Mouse (Mus musculus) thymus, adult 2 months (tissue): ENCODE measurements around the gene Cript. TPM values are rescaled to one million over a fixed set of nuclear protein-coding genes. Genes with fewer than 3 reads are reported as not detected.

Experiments
- DNase-seq: peaks from one replicate; pipeline ENCODE4 v3.0.0; 2021
- H3K27ac ChIP-seq: fragments of 200-500 bp; 2 replicates; pipeline ENCODE4 v1.5.1; 2012; ENCODE audit warnings: low read length, control low read depth; ENCODE audit not compliant: control insufficient read depth, insufficient read depth
- H3K27me3 ChIP-seq: fragments of 200-500 bp; 2 replicates; pipeline ENCODE4 v1.6.1; 2012; ENCODE audit warnings: mild to moderate bottlenecking, low read length, moderate library complexity, mixed read lengths; ENCODE audit not compliant: control insufficient read depth, insufficient read depth
- H3K36me3 ChIP-seq: fragments of 200-500 bp; 2 replicates; pipeline ENCODE4 v1.6.1; 2012; ENCODE audit warnings: mild to moderate bottlenecking, low read length, moderate library complexity; ENCODE audit not compliant: control insufficient read depth, insufficient read depth
- H3K4me1 ChIP-seq: fragments of 200-500 bp; replicated peaks from 2 replicates; pipeline ENCODE4 v1.6.1; 2012; ENCODE audit warnings: low read length; ENCODE audit not compliant: control insufficient read depth, insufficient read depth
- H3K4me3 ChIP-seq: fragments of 200-500 bp; 2 replicates; pipeline ENCODE4 v1.5.1; 2012; ENCODE audit warnings: mild to moderate bottlenecking, low read length, control low read depth, moderate library complexity; ENCODE audit not compliant: control insufficient read depth, insufficient read depth
- CTCF ChIP-seq: fragments of 200-500 bp; IDR thresholded peaks from 2 replicates; pipeline ENCODE4 v1.5.1; 2012; ENCODE audit warnings: mild to moderate bottlenecking, control low read depth, low read length, moderate library complexity, borderline replicate concordance; ENCODE audit not compliant: control insufficient read depth, poor library complexity, insufficient read depth; ENCODE audit errors: extremely low read depth
- POLR2A ChIP-seq: fragments of 200-500 bp; IDR thresholded peaks from 2 replicates; pipeline ENCODE4 v1.6.1; 2012; ENCODE audit warnings: mild to moderate bottlenecking, low read length, control low read depth, moderate library complexity; ENCODE audit not compliant: control insufficient read depth, poor library complexity, insufficient read depth; ENCODE audit errors: extremely low read depth
- WGBS: fragments of 180-500 bp; shearing (Covaris S2); methylation state at CpG from one replicate; pipeline ENCODE4 v1.1.7; 2018; 5-methylcytosine and 5-hydroxymethylcytosine counted together
- polyA plus RNA-seq: library from polyadenylated mRNA; depleted of rRNA; stranded (reverse); fragments of >200 nt; gene quantifications from 2 replicates; pipeline ENCODE4 v1.2.3, GENCODE M21; 2012

Gene Cript
- polyA plus RNA-seq, 1 experiment = 16.8 TPM

DNA sequence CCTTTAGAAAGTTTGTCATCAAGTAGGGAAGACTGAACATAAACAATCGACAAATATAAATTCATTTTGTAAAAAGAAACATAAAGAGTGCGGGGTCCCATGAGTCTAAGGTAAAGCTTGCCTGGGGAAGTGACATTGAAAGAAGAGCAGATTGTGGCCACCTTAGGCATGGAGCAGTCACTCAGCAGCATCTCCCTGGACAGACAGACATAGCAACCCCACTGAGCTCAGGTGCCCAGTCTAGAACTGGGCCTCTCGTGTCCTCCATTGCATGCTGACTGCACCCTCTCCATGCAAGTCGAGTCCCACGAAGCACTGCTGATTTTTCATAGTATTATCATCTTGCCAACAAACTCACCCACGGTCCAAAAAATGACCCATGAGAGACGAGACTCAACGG, 19.4 kb downstream of the Cript start:
- WGBS = 87% methylated on average over 8 of the region's 8 CpGs
- no peaks in the 10 kb centered on the region for H3K36me3 ChIP-seq
- no peak for DNase-seq
- H3K27me3 ChIP-seq = no peaks in the 10 kb centered on the region
- TF ChIP-seq CTCF (no peak), POLR2A (no peak)
- no peak overlapping the region for H3K4me3 ChIP-seq
- no peak overlapping the region for H3K27ac ChIP-seq
- no peaks in the 10 kb centered on the region for H3K4me1 ChIP-seq

DNA sequence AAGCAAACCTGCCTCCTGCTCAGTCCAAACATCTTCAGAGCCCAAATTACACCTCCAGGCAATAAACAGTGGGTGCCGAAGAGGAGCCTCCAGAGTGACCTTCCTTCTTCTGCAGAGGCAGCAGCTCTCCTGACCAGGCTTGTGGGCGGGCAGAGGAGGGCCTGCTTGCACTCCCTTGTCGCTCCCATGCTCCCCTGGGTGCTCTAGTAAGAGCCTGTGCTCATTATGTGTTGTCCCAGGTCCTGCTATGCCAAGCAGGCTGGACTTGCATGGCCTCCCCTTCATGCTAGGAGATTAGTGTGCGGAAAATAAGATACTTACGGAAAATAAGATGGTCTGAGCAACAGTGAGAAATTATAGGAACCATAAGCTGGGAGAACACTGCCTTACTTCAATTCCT, 24.3 kb downstream of the Cript start:
- DNase-seq = no peak
- Histone ChIP-seq H3K27ac (no peak overlapping the region), H3K27me3 (no peaks in the 10 kb centered on the region), H3K36me3 (no peaks in the 10 kb centered on the region), H3K4me3 (no peak overlapping the region), H3K4me1 (no peaks in the 10 kb centered on the region)
- WGBS = 87% methylated on average over 5 of the region's 5 CpGs
- TF ChIP-seq POLR2A (no peak), CTCF (no peak)

DNA sequence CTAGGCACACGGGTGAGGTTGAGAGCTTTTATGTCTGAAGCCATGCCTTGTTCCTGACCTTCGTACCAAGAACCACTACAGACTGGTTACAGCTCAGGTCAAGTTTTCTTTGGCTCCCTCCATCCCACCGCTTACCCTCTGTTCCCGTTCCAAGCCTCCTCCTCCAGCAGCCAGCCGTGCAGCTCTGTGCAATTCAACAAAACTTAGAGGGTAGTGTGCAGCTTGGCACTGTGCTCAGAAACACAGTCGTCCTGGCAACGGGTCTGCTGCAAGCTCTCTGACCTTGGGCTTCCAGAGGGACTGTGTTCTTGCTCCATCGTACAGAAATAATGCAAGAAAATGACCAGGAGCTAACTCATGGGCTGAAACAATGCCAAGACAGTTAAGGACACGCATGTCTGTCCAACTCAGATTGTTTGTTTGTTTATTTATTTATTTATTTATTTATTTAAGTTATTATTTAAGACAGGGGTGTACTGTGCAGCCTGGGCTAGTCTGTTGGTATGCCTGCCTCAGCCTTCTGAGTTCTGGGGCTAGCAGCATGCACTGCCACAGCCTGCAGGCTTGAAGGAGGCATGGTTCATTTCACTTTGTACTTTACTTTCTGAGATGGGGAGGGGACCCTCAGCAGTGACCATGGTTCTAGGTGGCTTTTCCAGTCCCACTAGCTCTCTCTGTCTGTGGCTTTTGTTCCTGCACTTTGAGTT, 25.3 kb downstream of the Cript start:
- 90% methylated on average over 9 of the region's 9 CpGs for WGBS
- H3K4me3 ChIP-seq = no peak overlapping the region
- no peak for TF ChIP-seq CTCF
- TF ChIP-seq POLR2A = no peak
- no peak for DNase-seq
- no peak overlapping the region for H3K27ac ChIP-seq
- H3K36me3 ChIP-seq = no peaks in the 10 kb centered on the region
- H3K4me1 ChIP-seq = no peaks in the 10 kb centered on the region
- H3K27me3 ChIP-seq = no peaks in the 10 kb centered on the region

DNA sequence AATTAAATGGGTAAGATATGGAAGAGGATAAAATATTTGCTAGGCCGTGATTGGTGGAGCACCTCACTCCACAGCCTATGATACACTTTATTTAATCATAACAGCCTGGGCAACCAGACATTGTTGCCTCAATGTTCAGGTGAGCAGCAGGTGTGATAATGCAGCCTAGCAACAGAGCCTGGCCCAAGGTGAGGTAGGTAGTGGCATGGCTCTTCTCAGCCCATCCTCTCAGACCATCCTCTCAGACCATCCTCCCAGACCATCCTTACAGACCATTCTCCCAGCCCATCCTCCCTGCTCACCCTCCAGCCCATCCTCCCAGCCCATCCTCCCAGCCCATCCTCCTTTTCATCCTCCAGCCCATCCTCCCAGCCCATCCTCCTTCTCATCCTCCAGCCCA, 26.3 kb downstream of the Cript start:
- Histone ChIP-seq H3K4me1 (no peaks in the 10 kb centered on the region), H3K4me3 (no peak overlapping the region), H3K27ac (no peak overlapping the region), H3K36me3 (no peaks in the 10 kb centered on the region), H3K27me3 (no peaks in the 10 kb centered on the region)
- DNase-seq = no peak
- WGBS = 90% methylated on average over 1 of the region's 1 CpGs
- no peak for TF ChIP-seq POLR2A
- TF ChIP-seq CTCF = no peak

- H3K4me3 ChIP-seq = no peak overlapping the region
- TF ChIP-seq CTCF (no peak), POLR2A (no peak)
- no peaks in the 10 kb centered on the region for H3K27me3 ChIP-seq
- no peak overlapping the region for H3K27ac ChIP-seq
- no peak for DNase-seq
- WGBS = 97% methylated on average over 1 of the region's 1 CpGs
- no peaks in the 10 kb centered on the region for H3K4me1 ChIP-seq
- H3K36me3 ChIP-seq = no peaks in the 10 kb centered on the region
Observed at GRCm38 (mm10) chr17:87052432-87052831, 27.1 kb downstream of the Cript start.

GRCm38 (mm10) chr17:87053921-87054320, 28.6 kb downstream of the Cript start:
- H3K27me3 ChIP-seq = no peaks in the 10 kb centered on the region
- H3K36me3 ChIP-seq = no peaks in the 10 kb centered on the region
- no peak overlapping the region for H3K27ac ChIP-seq
- no peak overlapping the region for H3K4me3 ChIP-seq
- H3K4me1 ChIP-seq = no peaks in the 10 kb centered on the region
- WGBS = 89% methylated on average over 5 of the region's 5 CpGs
- no peak for DNase-seq
- no peak for TF ChIP-seq CTCF
- TF ChIP-seq POLR2A = no peak

DNA sequence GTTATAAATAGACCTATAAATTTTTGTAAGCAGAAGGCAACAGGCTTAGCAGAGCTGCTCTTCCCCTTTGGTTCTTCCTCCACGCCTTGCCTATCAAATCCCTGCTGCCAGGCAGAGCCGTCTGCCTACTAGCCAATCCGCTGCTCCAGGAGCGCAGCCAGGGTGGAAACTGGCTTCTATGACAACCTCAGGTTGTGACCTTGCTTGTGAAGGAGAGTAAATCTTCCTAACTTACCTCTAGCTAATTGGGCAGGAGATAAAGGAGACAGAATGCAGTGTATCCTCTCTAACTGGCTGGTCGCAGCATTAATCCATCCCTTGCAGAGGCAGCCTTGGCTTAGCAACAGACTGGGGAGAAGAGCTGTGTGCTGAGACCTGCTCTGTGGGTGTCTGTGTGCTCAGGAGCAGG, 29.7 kb downstream of the Cript start:
- H3K36me3 ChIP-seq = no peaks in the 10 kb centered on the region
- no peaks in the 10 kb centered on the region for H3K27me3 ChIP-seq
- H3K27ac ChIP-seq = no peak overlapping the region
- DNase-seq = no peak
- TF ChIP-seq POLR2A (no peak), CTCF (no peak)
- no peak overlapping the region for H3K4me3 ChIP-seq
- H3K4me1 ChIP-seq = no peaks in the 10 kb centered on the region
- WGBS = 63% methylated on average over 5 of the region's 5 CpGs
